Mouse (Mus musculus) lung, adult 2 months (tissue): ENCODE measurements around the gene Fhad1. TPM values are rescaled to one million over a fixed set of nuclear protein-coding genes. Genes with fewer than 3 reads are reported as not detected.

Experiments
- DNase-seq: peaks from one replicate; pipeline ENCODE4 v3.0.0; 2022
- H3K4me1 ChIP-seq: fragments of 200-500 bp; 2 replicates; pipeline ENCODE4 v1.6.1; 2011; ENCODE audit warnings: low read length; ENCODE audit not compliant: control insufficient read depth, insufficient read depth
- H3K4me3 ChIP-seq: fragments of 200-500 bp; replicated peaks from 2 replicates; pipeline ENCODE3; 2011; ENCODE audit warnings: low read depth, mild to moderate bottlenecking, control low read depth, low read length; ENCODE audit errors: extremely low read depth
- CTCF ChIP-seq: fragments of 200-500 bp; IDR thresholded peaks from 2 replicates; pipeline ENCODE4 v1.5.1; 2011; ENCODE audit warnings: mild to moderate bottlenecking, low read length, control low read depth; ENCODE audit not compliant: insufficient read depth
- POLR2A ChIP-seq: fragments of 200-500 bp; IDR thresholded peaks from 2 replicates; pipeline ENCODE4 v1.6.1; 2011; ENCODE audit warnings: low read depth, mild to moderate bottlenecking, control low read depth, low read length, borderline replicate concordance; ENCODE audit errors: extremely low read depth
- WGBS: fragments of 180-500 bp; shearing (Covaris S2); methylation state at CpG from one replicate; pipeline ENCODE4 v1.1.7; 2018; 5-methylcytosine and 5-hydroxymethylcytosine counted together
- polyA plus RNA-seq: library from polyadenylated mRNA; depleted of rRNA; stranded (reverse); fragments of >200 nt; gene quantifications from 2 replicates; pipeline ENCODE4 v1.2.3, GENCODE M21; 2012

Fhad1 gene
- polyA plus RNA-seq, 1 experiment, result 7.9 TPM

DNA sequence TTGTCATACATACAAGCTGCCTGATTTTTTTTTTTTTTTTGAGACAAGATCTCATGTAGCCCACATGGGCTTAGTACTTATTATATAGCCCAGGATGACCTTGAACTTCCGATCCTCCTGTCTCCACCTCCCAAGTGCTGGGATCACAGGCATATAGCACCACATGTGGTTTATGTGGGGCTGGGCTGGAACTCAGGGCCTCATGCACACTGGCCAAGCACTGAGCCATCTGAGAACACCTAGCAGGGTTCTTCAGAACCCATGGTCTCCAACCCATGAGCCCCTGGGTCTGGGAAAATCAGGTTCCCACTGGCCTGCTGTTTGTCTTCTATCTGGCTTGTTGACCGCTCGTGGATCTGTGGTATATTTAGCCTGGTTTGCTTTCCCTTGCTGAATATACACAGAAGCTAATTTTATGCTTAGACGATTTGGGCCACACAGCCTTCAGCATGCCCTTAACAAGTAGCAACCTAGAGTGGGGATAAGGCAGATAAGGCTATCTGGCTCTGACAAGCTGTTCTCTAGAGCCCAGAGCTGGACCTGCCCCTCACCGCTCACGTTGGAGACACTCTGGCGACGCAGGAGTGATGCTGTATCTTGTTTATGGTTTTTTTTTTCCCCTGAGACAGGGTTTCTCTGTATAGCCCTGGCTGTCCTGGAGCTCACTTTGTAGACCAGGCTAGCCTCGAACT lies 24.9 kb upstream of the Fhad1 start:
- Histone ChIP-seq H3K4me3 (no peak overlapping the region), H3K4me1 (no peaks in the 10 kb centered on the region)
- no peak for DNase-seq
- no peak for TF ChIP-seq POLR2A
- WGBS, result 83% methylated on average over 9 of the region's 9 CpGs

DNA sequence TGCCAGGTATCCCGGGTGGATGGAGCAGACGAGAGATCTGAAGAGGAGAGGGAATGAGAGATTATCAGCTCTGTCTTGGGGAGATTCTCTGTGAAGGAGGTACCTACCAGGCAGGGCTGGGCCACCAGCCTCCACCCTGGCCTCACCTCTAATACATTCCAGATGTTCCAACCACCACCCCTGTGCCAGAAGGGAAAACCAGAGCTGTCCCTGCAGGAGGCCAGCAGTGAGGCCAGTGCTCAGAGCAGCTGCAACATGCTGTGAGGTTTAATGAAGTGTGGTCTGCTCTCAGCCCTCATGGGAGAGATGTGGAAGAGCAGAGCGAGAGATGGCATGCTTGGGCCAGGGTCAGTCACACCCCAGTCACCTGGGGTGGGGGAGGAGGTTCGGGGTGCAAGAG lies 23.0 kb upstream of the Fhad1 start:
- TF ChIP-seq CTCF (no peak), POLR2A (no peak)
- H3K4me1 ChIP-seq, result no peaks in the 10 kb centered on the region
- H3K4me3 ChIP-seq, result no peak overlapping the region
- WGBS, result 67% methylated on average over 4 of the region's 4 CpGs
- no peak for DNase-seq

DNA sequence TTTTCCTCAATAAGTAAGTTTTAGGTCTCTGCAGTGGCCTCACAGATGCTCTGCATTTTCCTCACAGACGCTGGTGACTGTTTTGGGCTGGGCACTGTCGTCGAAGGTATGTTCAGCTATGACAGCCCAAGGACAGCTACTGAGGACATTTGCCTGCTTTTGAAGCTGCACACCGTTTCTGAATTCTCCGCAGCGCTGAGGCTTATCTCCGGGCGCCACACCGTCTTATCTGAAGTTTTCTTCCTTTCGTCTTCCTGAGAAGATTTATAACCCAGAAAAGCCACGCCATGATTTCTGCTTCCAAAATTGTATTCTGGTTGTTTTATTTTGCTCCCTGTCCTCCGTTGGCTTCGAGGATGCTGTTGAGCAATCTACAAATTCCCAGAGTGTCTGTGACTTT lies 13.7 kb upstream of the Fhad1 start:
- DNase-seq, result no peak
- TF ChIP-seq POLR2A (no peak), CTCF (no peak)
- 31% methylated on average over 13 of the region's 13 CpGs for WGBS
- Histone ChIP-seq H3K4me3 (no peak overlapping the region), H3K4me1 (no peaks in the 10 kb centered on the region)

DNA sequence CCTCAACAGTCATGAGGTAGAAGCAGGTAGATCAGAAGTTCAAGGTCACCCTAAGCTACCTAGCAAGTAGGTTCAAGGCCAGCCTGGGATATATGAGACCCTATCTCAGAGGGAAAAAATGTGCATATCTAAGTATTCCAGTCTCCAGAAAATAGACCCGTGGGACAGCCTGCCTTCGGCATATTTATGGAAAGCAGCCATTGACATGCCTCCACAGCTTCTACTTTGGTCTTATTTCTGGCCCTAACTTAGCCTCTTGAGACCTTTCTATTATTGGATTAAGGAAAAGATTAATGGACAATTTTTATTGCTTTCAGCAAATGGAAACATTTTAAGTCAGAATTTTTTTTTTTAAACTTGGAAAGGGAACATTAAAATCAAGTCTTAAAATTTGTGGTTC lies 12.1 kb upstream of the Fhad1 start:
- DNase-seq, result no peak
- Histone ChIP-seq H3K4me1 (no peaks in the 10 kb centered on the region), H3K4me3 (no peak overlapping the region)
- 68% methylated on average over 2 of the region's 2 CpGs for WGBS
- no peak for TF ChIP-seq POLR2A

DNA sequence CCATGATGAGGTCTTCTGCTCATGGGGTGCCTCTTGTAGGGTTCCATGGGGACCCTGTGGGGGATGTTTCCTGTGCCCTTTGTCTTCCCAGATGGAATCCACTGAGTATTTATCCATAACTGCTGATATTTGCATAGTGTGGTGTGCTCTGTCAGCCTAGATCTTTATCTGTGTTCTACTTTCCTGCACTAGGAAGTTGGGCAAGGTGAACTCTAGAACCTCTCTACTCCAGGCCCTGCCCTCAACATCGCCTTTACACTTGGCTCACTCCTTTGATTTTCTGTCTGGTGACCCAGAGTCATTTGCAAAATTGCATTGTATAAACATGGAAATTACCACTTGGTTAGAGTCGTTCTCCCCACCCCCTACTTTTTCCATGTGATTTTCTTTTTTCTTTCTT lies 9.7 kb upstream of the Fhad1 start:
- 62% methylated on average over 2 of the region's 2 CpGs for WGBS
- no peak overlapping the region for H3K4me3 ChIP-seq
- no peak for DNase-seq
- TF ChIP-seq CTCF, result no peak
- TF ChIP-seq POLR2A, result no peak
- no peaks in the 10 kb centered on the region for H3K4me1 ChIP-seq

DNA sequence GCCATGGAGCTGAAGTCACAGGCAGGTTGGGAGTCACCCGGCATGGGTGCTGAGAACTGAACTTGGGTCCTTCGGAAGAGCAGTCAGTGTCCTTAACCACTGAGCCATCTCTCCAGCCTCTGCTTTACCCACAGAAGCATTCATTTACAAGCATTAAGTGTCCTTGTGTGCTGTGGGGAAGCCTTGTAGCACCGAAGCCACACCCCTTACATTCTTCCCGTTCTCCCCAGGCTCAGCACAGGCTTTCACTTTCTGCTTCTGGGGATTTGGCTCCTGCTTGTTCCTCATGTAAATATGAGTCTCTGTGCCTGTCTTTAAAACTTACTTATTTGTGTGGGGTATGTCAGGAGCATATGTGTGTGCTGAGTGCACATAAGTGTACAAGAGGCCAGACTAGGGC lies 8.3 kb upstream of the Fhad1 start:
- 58% methylated on average over 4 of the region's 4 CpGs for WGBS

DNA sequence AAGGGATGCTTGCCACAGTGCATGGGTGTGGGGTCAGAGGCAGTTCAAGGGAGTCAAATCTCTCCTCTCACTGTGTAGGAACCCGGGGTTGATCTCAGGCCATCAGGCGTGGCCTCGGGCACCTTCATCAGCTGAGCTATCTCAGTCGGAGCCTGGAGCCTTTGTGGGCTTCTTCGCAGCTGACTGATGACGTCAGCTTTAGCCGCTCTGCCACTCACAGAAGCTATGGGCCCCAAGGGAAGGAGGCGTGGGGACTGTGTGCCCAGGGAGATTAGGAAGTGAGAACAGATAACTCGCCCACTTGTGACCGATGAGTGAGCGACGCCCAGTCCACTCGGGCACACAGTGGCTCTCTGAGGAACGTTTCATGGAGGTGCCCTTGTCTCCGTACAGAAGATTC lies 2.8 kb upstream of the Fhad1 start:
- WGBS, result 16% methylated on average over 15 of the region's 15 CpGs
- no peak for DNase-seq
- TF ChIP-seq POLR2A (no peak), CTCF (no peak)
- Histone ChIP-seq H3K4me3 (no peak overlapping the region), H3K4me1 (peaks cover 3% of the 10 kb centered on the region; the same call in 1 of the 2 replicates)

More for the DNA sequence above, 8.3 kb upstream of the Fhad1 start:
- DNase-seq, result no peak
- H3K4me3 ChIP-seq, result no peak overlapping the region
- no peaks in the 10 kb centered on the region for H3K4me1 ChIP-seq
- TF ChIP-seq CTCF (no peak), POLR2A (no peak)

DNA sequence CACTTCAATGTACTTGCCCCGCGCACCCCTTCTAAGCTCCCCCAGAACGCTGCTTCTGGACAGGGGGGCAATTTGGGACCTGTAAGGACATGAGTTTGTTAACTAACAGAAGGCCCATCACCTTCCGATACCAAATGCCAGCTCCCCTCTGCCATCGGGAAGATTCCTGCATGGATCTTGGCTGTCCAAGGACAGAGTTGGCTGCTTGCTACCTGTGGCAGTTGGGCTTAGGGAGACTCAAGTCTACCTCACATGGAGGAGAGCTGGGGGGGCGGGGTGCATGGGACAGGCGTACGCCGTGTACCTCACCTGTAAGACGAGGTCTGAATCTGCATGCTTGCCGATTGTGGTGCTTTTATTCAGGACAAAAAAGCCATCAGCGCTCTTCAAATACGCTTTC lies 3.6 kb downstream of the Fhad1 start:
- Histone ChIP-seq H3K4me1 (peaks cover 3% of the 10 kb centered on the region; the same call in 1 of the 2 replicates), H3K4me3 (no peak overlapping the region)
- TF ChIP-seq POLR2A (no peak), CTCF (no peak)
- 88% methylated on average over 13 of the region's 13 CpGs for WGBS
- no peak for DNase-seq

DNA sequence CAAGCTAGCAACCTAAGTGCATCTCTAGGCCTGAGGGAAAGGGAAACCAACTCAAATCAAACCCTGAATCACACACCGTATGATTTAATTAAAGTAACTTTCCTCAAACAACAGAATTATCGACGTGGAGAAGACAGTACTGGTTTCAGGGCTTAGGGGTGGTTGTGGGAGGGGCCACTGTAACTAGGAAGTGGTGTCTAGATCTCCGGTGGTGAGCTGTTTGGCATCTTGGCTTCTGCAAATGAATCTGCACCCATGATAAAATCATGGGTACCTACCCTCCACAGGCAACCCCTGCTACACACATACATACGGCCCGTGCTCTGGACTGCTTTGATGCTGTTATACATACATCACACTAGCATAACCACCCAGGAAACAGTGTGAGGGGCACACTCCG lies 4.4 kb downstream of the Fhad1 start:
- no peak for TF ChIP-seq CTCF
- no peak for TF ChIP-seq POLR2A
- WGBS, result 63% methylated on average over 7 of the region's 7 CpGs
- peaks cover 3% of the 10 kb centered on the region; the same call in 1 of the 2 replicates for H3K4me1 ChIP-seq
- H3K4me3 ChIP-seq, result no peak overlapping the region
- no peak for DNase-seq

DNA sequence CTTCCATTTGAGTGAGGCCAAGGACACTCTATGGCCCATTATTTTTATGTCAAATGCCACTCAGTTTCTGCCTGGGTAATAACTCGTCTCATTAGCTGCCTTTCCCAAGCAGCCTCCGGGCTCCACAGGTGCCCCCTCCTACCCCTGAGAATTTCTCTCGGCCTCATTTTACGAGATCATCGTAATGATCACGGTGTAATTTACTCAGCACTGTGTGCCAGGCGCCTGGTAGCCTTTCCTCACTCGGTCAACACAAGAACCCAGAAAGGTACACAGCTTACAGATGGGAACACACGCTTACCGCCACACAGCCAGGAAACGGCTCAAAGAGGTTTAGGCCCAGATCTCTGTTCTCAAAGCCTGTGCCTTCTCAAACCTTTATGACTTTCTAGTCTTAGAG lies 6.7 kb downstream of the Fhad1 start:
- 80% methylated on average over 11 of the region's 11 CpGs for WGBS
- no peak for DNase-seq

DNA sequence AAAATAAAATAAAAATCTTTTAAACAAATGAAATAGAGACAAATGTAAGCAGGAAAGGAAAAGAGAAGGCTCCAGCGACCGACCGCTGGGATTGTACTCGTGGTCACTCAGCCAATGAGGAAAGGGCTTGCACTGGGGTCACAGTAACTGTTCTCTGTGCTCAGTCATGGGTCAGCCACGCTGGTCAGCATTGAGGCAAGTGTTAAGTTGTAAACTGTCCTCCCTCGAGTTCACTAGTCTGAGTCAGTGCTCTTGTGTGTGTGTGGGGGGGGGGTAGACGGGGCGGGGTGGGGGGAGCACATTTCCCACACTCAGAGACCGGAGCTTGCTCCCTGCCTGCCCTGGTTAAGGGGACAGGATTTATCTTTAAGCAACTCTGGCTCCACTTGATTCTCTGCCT lies 14.3 kb downstream of the Fhad1 start:
- TF ChIP-seq CTCF (no peak), POLR2A (no peak)
- no peak for DNase-seq
- H3K4me1 ChIP-seq, result no peaks in the 10 kb centered on the region
- 50% methylated on average over 9 of the region's 9 CpGs for WGBS
- no peak overlapping the region for H3K4me3 ChIP-seq

More for the DNA sequence above, 6.7 kb downstream of the Fhad1 start:
- Histone ChIP-seq H3K4me3 (no peak overlapping the region), H3K4me1 (no peaks in the 10 kb centered on the region)
- TF ChIP-seq CTCF, result no peak
- TF ChIP-seq POLR2A, result no peak

DNA sequence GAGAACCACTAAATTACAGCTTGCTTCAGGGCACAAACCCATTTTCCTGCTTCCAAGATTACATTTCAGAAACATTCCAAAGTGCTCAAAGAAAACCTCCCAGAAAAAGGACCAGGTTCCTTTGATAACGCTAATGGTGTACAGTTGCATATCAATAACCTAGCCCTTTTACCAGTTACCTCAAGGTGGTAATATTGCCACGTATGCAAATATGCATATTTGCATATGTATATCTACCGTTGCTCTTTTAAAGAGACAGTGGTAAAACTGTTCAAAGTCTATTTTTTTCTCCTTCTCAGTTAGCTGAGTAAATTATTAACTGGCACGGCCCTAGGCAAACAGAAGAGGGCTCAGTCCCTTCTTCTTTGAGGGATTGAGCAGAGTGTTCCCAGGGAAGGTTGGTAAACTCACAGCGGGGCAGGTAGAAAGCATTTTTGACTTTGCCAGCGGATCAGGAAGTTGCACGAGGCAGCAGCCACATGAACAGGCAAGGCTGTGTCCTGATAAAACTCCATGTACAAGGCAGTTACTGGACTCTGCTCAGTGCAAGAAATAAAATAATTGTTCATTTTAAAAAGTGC lies 15.3 kb downstream of the Fhad1 start:
- Histone ChIP-seq H3K4me3 (no peak overlapping the region), H3K4me1 (no peaks in the 10 kb centered on the region)
- 46% methylated on average over 7 of the region's 7 CpGs for WGBS
- TF ChIP-seq POLR2A, result no peak
- TF ChIP-seq CTCF, result no peak
- no peak for DNase-seq
